Mouse (Mus musculus) intestine, embryonic 16.5 days (tissue): Measurements from ENCODE around the gene Gm10153. TPM values are rescaled to one million over a fixed set of nuclear protein-coding genes. Genes with fewer than 3 reads are reported as not detected.
A peak's percentile ranks its signal among the peaks of the same experiment; 100 is the strongest.
"Not testable (repeated sequence)": the region's sequence is repeated elsewhere in the genome, so short reads cannot be mapped to it uniquely, and the experiment has no call there.

Experiments used
- ATAC-seq: fragments of 200-750 bp; cut with Nextera tagmentation; 2 replicates; pipeline ENCODE4 v1.8.0; 2017; ENCODE audit warnings: moderate TSS enrichment, moderate library complexity
- H3K27ac ChIP-seq: fragments of 300-500 bp; sonication (generic); 2 replicates; pipeline ENCODE4 v1.5.1; 2014; ENCODE audit warnings: mild to moderate bottlenecking, low read length
- H3K27me3 ChIP-seq: fragments of 300-500 bp; sonication (generic); replicated peaks from 2 replicates; pipeline ENCODE4 v1.6.1; 2014; ENCODE audit warnings: low read length, control low read depth, mixed read lengths; ENCODE audit not compliant: control insufficient read depth, insufficient read depth
- H3K36me3 ChIP-seq: fragments of 300-500 bp; sonication (generic); 2 replicates; pipeline ENCODE4 v1.6.1; 2014; ENCODE audit warnings: low read length, control low read depth; ENCODE audit not compliant: control insufficient read depth, insufficient read depth
- H3K4me1 ChIP-seq: fragments of 300-500 bp; sonication (generic); 2 replicates; pipeline ENCODE4 v1.6.1; 2014; ENCODE audit warnings: low read length, control low read depth, mixed read lengths; ENCODE audit not compliant: control insufficient read depth, insufficient read depth
- H3K4me2 ChIP-seq: fragments of 300-500 bp; sonication (generic); 2 replicates; pipeline ENCODE4 v1.6.1; 2014; ENCODE audit warnings: low read depth, low read length, control low read depth
- H3K4me3 ChIP-seq: fragments of 300-500 bp; sonication (generic); 2 replicates; pipeline ENCODE4 v1.5.1; 2014; ENCODE audit warnings: mild to moderate bottlenecking, low read length
- H3K9ac ChIP-seq: fragments of 300-500 bp; sonication (generic); 2 replicates; pipeline ENCODE4 v1.6.1; 2014; ENCODE audit warnings: low read depth, low read length
- H3K9me3 ChIP-seq: fragments of 300-500 bp; sonication (generic); 2 replicates; pipeline ENCODE4 v1.6.1; 2016; ENCODE audit warnings: low read length, control low read depth; ENCODE audit not compliant: control insufficient read depth
- WGBS: fragments of 180-500 bp; shearing (Covaris S2); extraction: QIAGEN DNeasy Blood & Tissue Kit; methylation state at CpG from one replicate; pipeline ENCODE4 v1.1.7; 2014; 5-methylcytosine and 5-hydroxymethylcytosine counted together
- polyA plus RNA-seq: library from polyadenylated mRNA; unstranded; fragments of >200 nt; fragmentation: Nextera tagmentation; extraction: Ambion mirVana; gene quantifications from 2 replicates; pipeline ENCODE4 v1.2.1, GENCODE M21; 2015

The Gm10153 gene
- not detected in 2 replicates for polyA plus RNA-seq

DNA sequence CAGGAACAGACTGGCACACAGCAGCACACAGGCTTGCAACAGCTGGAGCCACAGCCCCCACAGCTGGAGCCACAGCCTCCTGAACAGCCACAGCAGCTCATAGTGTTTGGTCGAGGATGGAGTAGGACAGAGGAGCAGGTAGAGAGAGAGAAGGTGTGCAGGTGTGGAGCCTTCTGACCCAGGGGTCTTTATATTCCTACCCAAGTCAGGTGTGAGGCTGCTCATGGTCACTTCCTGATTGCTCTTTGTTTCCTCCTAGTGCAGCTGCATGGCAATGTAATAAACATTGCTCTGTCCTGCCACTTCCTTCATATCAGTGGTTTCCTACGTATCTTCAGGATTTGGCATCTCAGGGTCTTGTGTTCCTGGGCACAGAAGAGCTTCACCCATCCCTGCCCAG lies at the start of gene Gm10153:
Gm10153 (minus strand) TSS at position 101 of the 400 bp plus-strand sequence.
- Histone ChIP-seq H3K4me3 (no peak within 1 kb of the TSS), H3K36me3 (no peaks in the 10 kb centered on the region), H3K4me1 (no peaks in the 10 kb centered on the region), H3K9me3 (no peaks in the 10 kb centered on the region; the same call in 1 of the 2 replicates), H3K9ac (no peak within 1 kb of the TSS), H3K27ac (no peak within 1 kb of the TSS), H3K27me3 (no peaks in the 10 kb centered on the region), H3K4me2 (no peak within 1 kb of the TSS)
- WGBS = 39% methylated on average over 2 of the region's 2 CpGs
- no peak for ATAC-seq

DNA sequence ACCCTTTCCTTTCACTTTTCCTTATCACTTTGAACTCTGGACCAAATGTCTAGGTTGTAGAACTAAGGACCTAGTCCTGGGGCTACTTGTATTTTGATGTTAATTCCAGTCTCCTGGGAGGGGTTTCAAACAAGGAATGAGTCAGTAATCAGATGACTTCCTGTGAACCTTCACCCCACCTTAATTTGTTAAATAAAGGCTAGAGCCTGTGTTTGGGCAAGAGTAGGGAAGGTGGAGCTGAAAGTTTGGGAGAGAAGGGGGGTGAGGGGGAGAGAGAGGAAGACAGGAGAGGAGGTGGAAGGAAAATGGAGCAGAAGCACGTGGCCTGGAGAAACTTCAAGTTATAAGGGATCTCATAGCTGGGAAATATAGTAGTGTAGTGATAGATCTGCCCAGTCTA lies 41.4 kb upstream of the Gm10153 start:
- H3K4me2 ChIP-seq = no peak overlapping the region
- H3K9ac ChIP-seq = no peak overlapping the region
- H3K36me3 ChIP-seq = no peaks in the 10 kb centered on the region
- H3K27ac ChIP-seq = no peak overlapping the region
- WGBS = 39% methylated on average over 1 of the region's 1 CpGs
- no peak for ATAC-seq
- no peaks in the 10 kb centered on the region for H3K4me1 ChIP-seq
- no peaks in the 10 kb centered on the region for H3K27me3 ChIP-seq
- no peak overlapping the region for H3K4me3 ChIP-seq
- H3K9me3 ChIP-seq = no peaks in the 10 kb centered on the region

DNA sequence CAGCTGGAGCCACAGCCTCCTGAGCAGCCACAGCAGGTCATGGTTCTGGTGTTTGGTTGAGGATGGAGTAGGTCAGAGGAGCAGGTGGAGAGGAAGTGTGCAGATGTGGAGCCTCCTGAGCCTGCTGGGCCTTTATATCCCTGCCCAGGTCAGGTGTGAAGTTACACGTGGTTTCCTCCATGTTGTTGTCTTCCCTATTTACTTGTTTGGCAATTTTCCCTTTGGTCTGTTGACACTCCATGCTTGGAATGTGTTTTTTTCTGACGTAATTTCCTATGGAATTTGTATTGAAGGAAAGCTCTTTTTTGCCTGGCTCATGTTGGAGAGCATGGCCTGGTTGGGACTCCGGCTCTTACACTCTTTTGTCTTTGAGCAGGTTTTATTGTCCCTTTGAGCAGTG lies 39.7 kb upstream of the Gm10153 start, which contains the start of gene Krtap5-5:
Krtap5-5 (minus strand) TSS at position 101 of the 400 bp plus-strand sequence.
- H3K27me3 ChIP-seq, ATAC-seq, H3K27ac ChIP-seq, H3K4me2 ChIP-seq, H3K4me3 ChIP-seq, H3K9ac ChIP-seq, H3K36me3 ChIP-seq, H3K4me1 ChIP-seq, H3K9me3 ChIP-seq: not testable (repeated sequence)
- 54% methylated on average over 3 of the region's 3 CpGs for WGBS

DNA sequence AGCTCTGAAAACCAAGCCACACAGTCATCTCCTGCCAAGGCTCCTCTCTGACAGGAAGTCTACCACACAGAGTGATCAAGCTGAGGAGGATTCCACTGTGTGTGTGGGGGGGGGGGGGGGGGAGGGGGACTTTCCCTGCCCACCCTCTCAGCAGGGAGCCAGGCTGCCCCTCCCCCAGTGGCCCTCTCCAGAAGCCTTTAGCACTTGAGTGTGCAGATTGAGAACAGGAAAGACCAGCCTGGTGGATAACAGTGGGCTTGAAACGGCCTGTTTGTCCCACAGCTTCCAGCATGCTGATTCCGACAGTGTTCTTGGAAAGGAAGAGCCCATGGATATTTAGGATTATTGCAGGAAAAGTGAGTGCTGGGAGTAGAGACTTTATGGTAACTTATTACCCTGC lies 34.3 kb upstream of the Gm10153 start:
- no peaks in the 10 kb centered on the region for H3K36me3 ChIP-seq
- no peaks in the 10 kb centered on the region for H3K9me3 ChIP-seq
- H3K4me2 ChIP-seq = no peak overlapping the region
- ATAC-seq = no peak
- H3K27ac ChIP-seq = no peak overlapping the region
- H3K9ac ChIP-seq = no peak overlapping the region
- H3K4me3 ChIP-seq = no peak overlapping the region
- H3K4me1 ChIP-seq = no peaks in the 10 kb centered on the region
- 34% methylated on average over 2 of the region's 2 CpGs for WGBS
- H3K27me3 ChIP-seq = no peaks in the 10 kb centered on the region

DNA sequence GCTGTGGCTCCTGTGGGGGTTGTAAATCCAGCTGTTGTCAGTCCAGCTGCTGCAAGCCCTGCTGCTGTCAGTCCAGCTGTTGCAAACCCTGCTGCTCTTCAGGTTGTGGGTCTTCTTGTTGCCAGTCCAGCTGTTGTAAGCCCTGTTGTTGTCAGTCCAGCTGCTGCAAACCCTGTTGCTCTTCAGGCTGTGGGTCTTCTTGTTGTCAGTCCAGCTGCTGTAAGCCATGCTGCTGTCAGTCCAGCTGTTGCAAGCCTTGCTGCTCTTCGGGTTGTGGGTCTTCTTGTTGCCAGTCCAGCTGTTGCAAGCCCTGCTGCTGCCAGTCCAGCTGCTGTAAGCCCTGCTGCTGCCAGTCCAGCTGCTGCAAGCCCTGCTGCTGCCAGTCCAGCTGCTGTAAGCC lies 21.9 kb upstream of the Gm10153 start:
- H3K9ac ChIP-seq, H3K27me3 ChIP-seq, ATAC-seq, H3K4me3 ChIP-seq, H3K9me3 ChIP-seq, H3K4me2 ChIP-seq, H3K4me1 ChIP-seq, H3K27ac ChIP-seq, H3K36me3 ChIP-seq: not testable (repeated sequence)
- 58% methylated on average over 1 of the region's 1 CpGs for WGBS

DNA sequence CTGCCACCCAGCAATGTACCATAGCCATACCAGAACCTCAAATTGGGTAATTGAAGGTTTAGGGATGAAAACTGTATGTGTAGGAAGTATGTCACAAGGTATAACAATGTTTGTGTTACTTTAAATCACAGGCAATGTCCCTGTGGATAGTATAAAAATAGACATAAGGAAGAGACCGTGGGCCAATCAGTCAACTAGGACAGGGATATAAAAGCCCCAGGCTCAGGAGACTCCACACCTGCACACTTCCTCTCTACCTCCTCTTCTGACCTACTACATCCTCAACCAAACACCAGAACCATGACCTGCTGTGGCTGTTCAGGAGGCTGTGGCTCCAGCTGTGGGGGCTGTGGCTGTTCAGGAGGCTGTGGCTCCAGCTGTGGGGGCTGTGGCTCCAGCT lies 21.4 kb upstream of the Gm10153 start, which contains the start of gene Gm7579:
Gm7579 (plus strand) TSS at position 301 of the 400 bp plus-strand sequence.
- no peak within 1 kb of the TSS for H3K4me2 ChIP-seq
- H3K9ac ChIP-seq = no peak within 1 kb of the TSS
- no peaks in the 10 kb centered on the region for H3K4me1 ChIP-seq
- ATAC-seq = no peak
- H3K9me3 ChIP-seq = no peaks in the 10 kb centered on the region; the same call in 1 of the 2 replicates
- H3K36me3 ChIP-seq = no peaks in the 10 kb centered on the region
- no peak within 1 kb of the TSS for H3K27ac ChIP-seq
- H3K27me3 ChIP-seq = no peaks in the 10 kb centered on the region
- WGBS = 68% methylated on average over 1 of the region's 1 CpGs
- H3K4me3 ChIP-seq = no peak within 1 kb of the TSS

DNA sequence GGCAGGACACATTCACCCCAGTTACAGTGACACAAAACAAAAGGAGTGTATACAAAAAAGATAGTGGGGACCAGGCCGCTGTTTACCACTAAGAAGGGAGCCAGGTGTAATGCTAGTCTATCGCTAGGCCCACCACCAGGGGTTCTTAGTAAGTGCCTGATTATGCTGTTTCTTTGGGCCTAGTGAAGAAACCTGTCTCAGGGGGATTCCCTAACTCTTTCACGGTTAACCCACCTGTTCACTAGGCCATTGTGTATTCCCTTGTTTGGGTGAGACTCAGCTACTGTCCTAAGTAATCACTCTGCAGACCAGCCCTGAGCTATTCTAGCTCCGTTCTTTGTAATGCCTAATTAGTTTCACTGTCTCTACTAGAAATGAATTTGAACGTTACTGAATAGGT lies 16.7 kb upstream of the Gm10153 start:
- H3K4me3 ChIP-seq, H3K9ac ChIP-seq, H3K4me1 ChIP-seq, H3K36me3 ChIP-seq, H3K27ac ChIP-seq, H3K4me2 ChIP-seq, H3K27me3 ChIP-seq, H3K9me3 ChIP-seq, ATAC-seq: not testable (repeated sequence)
- 86% methylated on average over 5 of the region's 5 CpGs for whole genome bisulfite sequencing

DNA sequence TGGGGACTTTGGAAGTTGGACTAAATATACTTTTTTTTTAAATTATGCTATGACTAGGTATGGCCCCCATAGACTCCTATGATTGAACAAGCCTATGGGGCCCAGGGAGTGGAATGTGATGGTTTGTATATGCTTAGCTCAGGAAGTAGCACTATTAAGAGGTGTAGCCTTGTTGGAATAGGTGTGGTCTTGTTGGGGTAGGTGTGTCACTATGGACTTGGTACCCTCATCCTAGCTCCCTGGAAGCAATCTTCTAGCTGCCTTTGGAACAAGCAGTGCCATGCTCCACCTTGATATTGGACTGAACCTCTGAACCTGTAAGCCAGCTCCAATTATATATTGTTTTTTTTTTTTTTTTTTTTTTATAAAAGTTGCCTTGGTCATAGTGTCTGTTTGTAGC lies 15.3 kb upstream of the Gm10153 start:
- Histone ChIP-seq H3K9me3 (no peaks in the 10 kb centered on the region; the same call in 1 of the 2 replicates), H3K4me2 (no peak overlapping the region), H3K27me3 (peaks cover 2% of the 10 kb centered on the region; the same call in 1 of the 2 replicates), H3K27ac (no peak overlapping the region), H3K4me3 (no peak overlapping the region), H3K36me3 (no peaks in the 10 kb centered on the region), H3K4me1 (no peaks in the 10 kb centered on the region), H3K9ac (no peak overlapping the region)
- peak; percentile 90 for ATAC-seq

DNA sequence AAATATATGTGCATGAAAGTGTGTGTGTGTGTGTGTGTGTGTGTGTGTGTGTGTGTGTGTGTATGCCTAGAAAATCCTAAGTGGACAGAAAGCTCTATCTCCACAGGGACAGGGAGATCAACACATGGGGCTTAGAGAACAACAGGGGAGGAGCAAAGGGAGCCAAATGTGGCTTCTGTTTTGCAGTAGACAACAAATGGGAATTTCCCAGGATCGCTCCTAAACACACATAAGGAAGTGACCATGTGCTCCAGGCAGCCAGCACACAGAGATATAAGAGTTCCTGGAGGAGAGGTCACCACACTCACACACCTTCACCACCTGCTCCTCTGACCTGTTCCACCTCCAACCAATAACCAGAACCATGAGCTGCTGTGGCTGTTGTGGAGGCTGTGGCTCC lies 10.9 kb upstream of the Gm10153 start, which contains the start of gene Krtap5-3:
Krtap5-3 (plus strand) TSS at position 301 of the 400 bp plus-strand sequence.
- no peaks in the 10 kb centered on the region for H3K36me3 ChIP-seq
- no peaks in the 10 kb centered on the region for H3K9me3 ChIP-seq
- no peak within 1 kb of the TSS for H3K9ac ChIP-seq
- peaks cover 2% of the 10 kb centered on the region; the same call in 1 of the 2 replicates for H3K27me3 ChIP-seq
- no peak within 1 kb of the TSS for H3K4me2 ChIP-seq
- no peaks in the 10 kb centered on the region for H3K4me1 ChIP-seq
- H3K27ac ChIP-seq = no peak within 1 kb of the TSS
- ATAC-seq = no peak
- no peak within 1 kb of the TSS for H3K4me3 ChIP-seq
- 65% methylated on average over 1 of the region's 1 CpGs for WGBS

DNA sequence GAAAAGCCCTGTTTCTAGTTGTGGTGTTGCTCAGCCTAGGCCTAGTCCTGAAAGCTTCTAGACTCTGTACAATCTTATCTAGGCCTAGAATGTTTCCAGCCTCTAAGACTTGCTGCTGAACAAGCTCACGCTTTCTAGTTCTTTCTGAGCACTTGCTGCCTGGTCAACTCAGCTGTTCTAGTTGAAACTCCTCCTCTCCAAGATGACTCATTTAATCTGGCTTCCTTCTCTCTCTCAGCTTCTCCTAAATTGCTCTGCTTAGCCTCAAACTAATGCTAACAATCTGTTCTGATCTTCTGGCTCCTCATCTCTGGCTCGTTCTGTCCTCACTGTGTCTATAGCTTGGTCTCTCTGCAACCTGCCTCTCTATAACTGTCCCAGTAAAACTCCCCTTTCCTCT lies 8.6 kb upstream of the Gm10153 start:
- Histone ChIP-seq H3K9me3 (no peaks in the 10 kb centered on the region; the same call in 1 of the 2 replicates), H3K27ac (no peak overlapping the region), H3K9ac (no peak overlapping the region), H3K4me3 (no peak overlapping the region), H3K4me2 (no peak overlapping the region), H3K36me3 (no peaks in the 10 kb centered on the region), H3K27me3 (peaks cover 2% of the 10 kb centered on the region; the same call in 1 of the 2 replicates), H3K4me1 (no peaks in the 10 kb centered on the region)
- 78% methylated on average over 2 of the region's 2 CpGs for WGBS
- no peak for ATAC-seq
